Mouse (Mus musculus): Measurements from ENCODE around the gene Uhrf1.

- TF ChIP-seq CTCF (IDR thresholded peaks at IDR 0.05; ENCODE audit: extremely low read depth, insufficient read length, insufficient replicate concordance, low read depth, low read length) (no peak), POLR2A (IDR thresholded peaks at IDR 0.05; ENCODE audit: low read depth, low read length) (peak; percentile 53; the same call in 1 of the 2 replicates)
These were observed 46.8 kb upstream of the Uhrf1 start, which contains the start of gene Fem1a for GRCm38 (mm10) chr17:56256239-56256881.

Measured in small intestine, adult 2 months (tissue).